Mouse (Mus musculus): ENCODE data around the gene Sgms1.
"Not testable (repeated sequence)": the region's sequence is repeated elsewhere in the genome, so short reads cannot be mapped to it uniquely, and the experiment has no call there.

The Sgms1 gene

DNA sequence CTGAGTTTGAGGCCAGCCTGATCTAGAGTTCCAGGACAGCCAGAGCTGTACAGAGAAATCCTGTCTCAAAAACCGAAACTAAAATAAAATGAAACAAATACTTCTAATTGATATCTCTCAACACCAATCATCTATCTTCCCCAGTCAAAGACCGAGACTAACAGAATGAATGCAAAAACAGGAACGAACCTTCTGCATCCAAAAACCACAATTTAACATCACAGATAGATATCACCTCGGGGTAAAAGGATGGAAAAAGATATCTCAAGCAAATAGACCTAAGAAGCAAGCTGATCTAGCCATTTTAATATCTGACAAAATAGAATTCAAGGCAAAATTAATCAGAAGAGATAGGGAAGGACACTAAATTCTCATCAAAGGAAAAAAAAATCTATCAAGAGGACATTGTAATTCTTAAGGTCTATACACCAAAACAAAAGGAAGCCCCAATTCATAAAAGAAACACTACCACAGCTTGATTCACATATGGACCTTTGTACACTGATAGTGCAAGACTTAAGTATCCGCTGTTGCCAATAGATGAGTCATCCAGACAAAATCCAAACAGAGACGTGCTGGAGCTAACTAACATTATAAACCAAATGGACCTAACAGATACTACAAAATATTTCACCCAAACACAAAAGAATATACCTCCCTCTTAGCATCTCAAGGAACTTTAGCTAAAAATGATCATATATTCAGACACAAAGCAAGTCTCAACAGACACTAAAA lies 301.6 kb downstream of the Sgms1 start:
- peak; percentile 30 for DNase-seq (ENCODE audit: low read depth)

DNA sequence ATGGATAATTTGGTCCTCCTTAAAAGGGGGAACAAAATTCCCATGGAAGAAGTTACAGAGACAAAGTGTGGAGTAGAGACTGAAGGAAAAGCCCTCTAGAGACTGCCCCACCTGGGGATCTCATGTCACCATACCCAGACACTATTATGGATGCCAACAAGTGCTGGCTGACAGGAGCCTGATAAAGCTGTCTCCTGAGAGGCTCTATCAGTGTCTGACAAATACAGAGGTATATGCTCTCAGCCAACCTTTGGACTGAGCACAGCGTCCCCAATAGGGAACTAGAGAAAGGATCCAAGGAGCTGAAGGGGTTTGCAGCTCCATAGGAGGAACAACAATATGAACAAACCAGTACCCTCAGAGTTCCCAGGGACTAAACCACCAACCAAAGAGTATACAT lies 304.7 kb downstream of the Sgms1 start:
- not testable (repeated sequence) for DNase-seq (ENCODE audit: low read depth)

Data from 416B (cell line).